Mouse (Mus musculus): ENCODE results near the gene Psma3. TPM values are rescaled to one million over a fixed set of nuclear protein-coding genes. Genes with fewer than 3 reads are reported as not detected.
A peak's percentile ranks its signal among the peaks of the same experiment; 100 is the strongest.

Gene Psma3
- polyA plus RNA-seq, 1 experiment from 2014 or later, result 646 TPM

DNA sequence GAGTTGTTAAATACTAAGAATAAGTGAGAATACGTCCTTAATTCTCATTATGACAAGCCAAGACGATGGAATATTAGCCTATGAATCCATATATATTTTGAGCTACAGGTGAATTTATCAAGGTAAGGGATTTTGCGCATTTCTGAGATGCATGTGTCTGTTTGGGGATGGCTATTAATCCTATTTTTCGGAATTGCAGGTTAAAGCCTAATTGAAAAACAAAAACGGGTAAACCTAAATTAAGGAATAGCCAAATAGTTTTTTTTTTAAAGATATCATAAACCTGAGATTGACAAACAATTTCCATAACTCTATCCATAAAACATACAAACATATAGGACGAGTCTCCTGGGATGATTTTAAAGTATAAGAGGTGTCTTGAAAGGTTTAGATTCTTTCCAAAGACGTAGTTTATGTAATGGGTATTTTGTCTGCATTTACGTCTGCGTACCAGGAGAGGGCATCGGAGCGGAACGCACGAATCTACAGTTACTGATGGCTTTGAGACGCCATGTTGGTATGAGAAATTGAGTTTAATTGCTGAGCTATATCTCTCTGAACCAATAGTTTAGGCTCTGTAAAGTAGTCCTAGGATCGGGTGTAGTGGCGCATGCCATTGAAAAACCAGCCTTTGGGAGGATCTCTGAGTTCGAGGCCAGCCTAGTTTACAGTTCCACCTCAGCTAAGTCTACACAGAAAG, 4.8 kb upstream of the Psma3 start:
- Histone ChIP-seq H3K4me1 (peaks cover 6% of the 10 kb centered on the region; the same call in 1 of the 2 replicates), H3K36me3 (ENCODE audit: poor library complexity, severe bottlenecking) (no peaks in the 10 kb centered on the region; the same call in 1 of the 2 replicates), H3K9ac (no peak overlapping the region), H3K9me3 (replicated peaks) (no peaks in the 10 kb centered on the region), H3K4me2 (peak overlapping the region; percentile 49), H3K27ac (no peak overlapping the region), H3K4me3 (peak overlapping the region; percentile 37), H3K27me3 (no peaks in the 10 kb centered on the region)
- ATAC-seq, result 0 out of 2 replicates have a peak, but pooled peaks have one; percentile 11
- 4% methylated on average over 17 of the region's 17 CpGs for WGBS

DNA sequence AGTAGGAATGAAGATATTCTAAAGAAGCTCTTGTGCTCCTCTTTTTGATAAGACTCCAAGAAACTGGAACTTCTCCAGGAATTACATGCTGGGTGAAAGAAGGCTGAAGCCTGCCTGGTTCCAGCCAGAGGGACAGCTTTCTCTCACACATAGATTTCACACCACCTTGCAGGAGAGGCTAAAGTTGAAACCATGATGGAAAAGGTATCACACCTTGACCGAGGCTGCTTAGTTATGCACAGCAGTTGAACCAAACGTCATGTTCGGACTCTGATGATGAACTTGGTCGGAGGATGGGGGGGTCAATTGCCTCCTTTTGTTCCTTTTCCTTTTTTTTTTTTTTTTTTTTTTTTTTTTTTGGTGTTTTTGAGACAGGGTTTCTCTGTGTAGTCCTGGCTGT, 590 bp upstream of the Psma3 start:
- no peak overlapping the region for H3K9ac ChIP-seq
- WGBS, result 95% methylated on average over 4 of the region's 4 CpGs
- no peaks in the 10 kb centered on the region for H3K27me3 ChIP-seq
- no peak for ATAC-seq
- H3K36me3 ChIP-seq (ENCODE audit: poor library complexity, severe bottlenecking), result peaks cover 8% of the 10 kb centered on the region
- no peak overlapping the region for H3K4me3 ChIP-seq
- H3K27ac ChIP-seq, result no peak overlapping the region
- H3K4me2 ChIP-seq, result peak overlapping the region; percentile 49
- H3K4me1 ChIP-seq, result peaks cover 14% of the 10 kb centered on the region
- no peaks in the 10 kb centered on the region for H3K9me3 ChIP-seq (replicated peaks)

DNA sequence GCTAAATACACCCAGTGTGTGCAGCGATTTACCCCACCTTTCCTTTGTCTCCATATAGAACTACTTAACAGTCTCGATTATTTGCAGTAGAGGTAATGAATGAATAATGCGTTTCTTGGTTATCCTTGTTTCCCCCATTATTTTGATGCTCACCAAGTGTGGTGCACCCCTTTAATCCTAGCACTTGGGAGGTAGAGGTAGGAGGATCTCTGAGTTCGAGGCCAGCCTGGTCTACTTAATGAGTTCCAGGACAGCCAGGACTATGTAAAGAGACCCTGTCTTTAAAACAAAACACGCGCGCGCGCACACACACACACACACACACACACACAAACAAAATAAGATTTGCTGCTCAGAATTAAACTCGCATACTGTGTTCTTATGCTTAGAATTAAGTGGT, 985 bp downstream of the Psma3 start:
- peak overlapping the region; percentile 98 for H3K9ac ChIP-seq
- peaks cover 14% of the 10 kb centered on the region for H3K4me1 ChIP-seq
- H3K4me3 ChIP-seq, result peak overlapping the region; percentile 99
- H3K9me3 ChIP-seq (replicated peaks), result no peaks in the 10 kb centered on the region
- peaks cover 21% of the 10 kb centered on the region for H3K36me3 ChIP-seq (ENCODE audit: poor library complexity, severe bottlenecking)
- WGBS, result 24% methylated on average over 10 of the region's 10 CpGs
- ATAC-seq, result no peak
- peak overlapping the region; percentile 96 for H3K27ac ChIP-seq
- peak overlapping the region; percentile 81 for H3K4me2 ChIP-seq
- H3K27me3 ChIP-seq, result no peaks in the 10 kb centered on the region

DNA sequence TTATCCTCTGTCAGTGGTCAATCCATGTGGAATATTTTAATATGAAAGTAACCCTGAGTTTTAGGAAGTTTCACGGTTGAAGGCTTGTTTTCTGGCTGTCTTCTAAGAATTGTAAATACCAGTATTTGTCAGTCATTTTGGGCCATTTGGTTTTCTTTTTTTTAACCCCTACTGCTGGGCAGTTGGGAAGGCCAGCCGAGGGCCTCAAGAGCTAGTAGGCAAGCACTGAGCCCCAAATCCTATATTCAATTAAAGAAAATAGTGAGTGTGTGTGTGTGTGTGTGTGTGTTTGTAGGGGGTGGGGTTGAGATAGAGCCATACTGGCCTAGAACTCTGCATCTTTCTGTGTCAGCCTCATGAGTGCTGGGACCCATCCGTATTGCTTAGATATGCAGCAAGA, 1.5 kb downstream of the Psma3 start:
- Histone ChIP-seq H3K27ac (no peak overlapping the region), H3K4me2 (peak overlapping the region; percentile 81), H3K9ac (peak overlapping the region; percentile 98; the same call in 1 of the 2 replicates), H3K4me3 (peak overlapping the region; percentile 99), H3K36me3 (ENCODE audit: poor library complexity, severe bottlenecking) (peaks cover 25% of the 10 kb centered on the region), H3K9me3 (replicated peaks) (no peaks in the 10 kb centered on the region), H3K4me1 (peaks cover 14% of the 10 kb centered on the region), H3K27me3 (no peaks in the 10 kb centered on the region)
- 76% methylated on average over 3 of the region's 3 CpGs for WGBS
- no peak for ATAC-seq

DNA sequence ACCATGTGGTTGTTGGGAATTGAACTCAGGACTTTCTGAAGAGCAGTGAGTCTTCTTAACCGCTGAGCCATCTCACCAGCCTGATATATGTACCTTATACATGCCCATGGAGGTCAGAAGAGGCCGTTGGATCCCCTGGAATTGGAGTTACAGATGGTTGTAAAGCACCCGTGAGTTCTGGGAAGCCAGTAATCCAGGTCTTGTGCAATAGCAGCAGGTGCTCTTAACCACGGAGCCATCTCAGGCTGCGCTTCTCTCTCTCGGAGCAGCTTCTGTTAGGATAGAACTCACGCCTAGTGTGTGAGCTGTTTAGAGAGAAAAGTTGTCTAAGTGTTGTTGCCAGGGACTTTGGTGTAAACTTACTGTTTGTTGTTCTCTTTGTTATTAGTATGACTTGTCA, 3.9 kb downstream of the Psma3 start:
- Histone ChIP-seq H3K27me3 (no peaks in the 10 kb centered on the region), H3K4me2 (no peak overlapping the region), H3K9me3 (replicated peaks) (no peaks in the 10 kb centered on the region), H3K36me3 (ENCODE audit: poor library complexity, severe bottlenecking) (peaks cover 38% of the 10 kb centered on the region), H3K4me1 (peaks cover 14% of the 10 kb centered on the region), H3K4me3 (no peak overlapping the region), H3K27ac (no peak overlapping the region), H3K9ac (no peak overlapping the region)
- no peak for ATAC-seq
- WGBS, result 95% methylated on average over 7 of the region's 7 CpGs

DNA sequence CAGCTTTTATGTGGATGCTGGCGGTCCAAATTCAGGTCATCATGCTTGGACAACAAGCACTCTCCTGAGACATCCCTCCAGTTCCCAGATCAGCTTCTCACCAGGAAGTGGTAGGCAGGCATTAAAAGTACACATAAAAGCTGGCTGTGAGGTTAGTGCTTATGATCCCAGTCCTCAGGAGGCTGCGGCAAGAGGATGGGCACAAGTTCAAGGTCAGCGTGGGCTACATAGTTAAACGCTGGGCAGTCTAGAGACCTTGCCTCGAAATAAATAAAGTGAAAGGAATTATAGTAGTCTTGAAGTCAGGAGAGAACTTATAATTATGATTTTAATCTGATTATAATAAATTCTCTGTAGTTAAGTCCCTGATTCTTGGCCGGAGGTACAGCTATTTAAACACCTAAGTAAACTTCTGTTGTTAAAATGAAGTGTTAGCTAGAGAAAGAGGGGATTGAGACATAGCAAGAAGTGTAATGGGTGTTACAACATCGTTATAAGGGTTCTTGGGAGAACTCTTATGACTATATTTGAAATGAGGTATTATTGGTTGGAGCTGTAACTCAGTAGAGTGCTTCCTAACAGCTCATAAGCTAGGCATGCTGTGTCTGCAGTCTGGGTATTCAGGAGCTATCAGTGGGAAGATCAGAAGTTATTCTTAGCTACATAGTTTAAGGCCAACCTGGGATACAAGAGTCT, 10.6 kb downstream of the Psma3 start:
- H3K9me3 ChIP-seq (replicated peaks), result no peaks in the 10 kb centered on the region
- no peak overlapping the region for H3K4me3 ChIP-seq
- no peak overlapping the region for H3K9ac ChIP-seq
- peaks cover 81% of the 10 kb centered on the region for H3K36me3 ChIP-seq (ENCODE audit: poor library complexity, severe bottlenecking)
- no peaks in the 10 kb centered on the region for H3K4me1 ChIP-seq
- ATAC-seq, result no peak
- H3K27ac ChIP-seq, result no peak overlapping the region
- H3K27me3 ChIP-seq, result no peaks in the 10 kb centered on the region
- 97% methylated on average over 7 of the region's 7 CpGs for WGBS
- H3K4me2 ChIP-seq, result no peak overlapping the region

DNA sequence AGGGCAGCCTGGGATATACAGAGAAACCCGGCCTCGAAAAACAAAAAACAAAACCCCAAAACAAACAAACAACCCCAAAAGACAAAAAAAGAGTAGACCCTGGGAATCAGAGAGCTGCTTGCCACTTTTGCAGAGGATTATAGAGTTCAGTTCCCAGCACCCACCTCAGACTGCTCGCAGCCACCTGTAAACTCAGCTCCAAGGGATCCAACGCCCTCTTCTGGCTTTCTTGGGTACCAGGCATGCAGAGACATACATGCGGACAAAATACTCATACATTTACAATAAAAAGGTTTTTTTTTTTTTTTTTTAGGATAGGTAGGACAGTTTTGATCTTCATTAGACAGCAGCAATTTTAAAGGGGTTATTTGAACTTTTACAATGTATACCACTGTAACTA, 22.8 kb downstream of the Psma3 start:
- Histone ChIP-seq H3K36me3 (ENCODE audit: poor library complexity, severe bottlenecking) (peaks cover 61% of the 10 kb centered on the region), H3K27me3 (no peaks in the 10 kb centered on the region), H3K27ac (no peak overlapping the region), H3K4me3 (no peak overlapping the region), H3K9me3 (replicated peaks) (no peaks in the 10 kb centered on the region), H3K4me2 (no peak overlapping the region), H3K4me1 (peaks cover 9% of the 10 kb centered on the region; the same call in 1 of the 2 replicates), H3K9ac (no peak overlapping the region)
- 87% methylated on average over 5 of the region's 5 CpGs for whole genome bisulfite sequencing
- no peak for ATAC-seq

DNA sequence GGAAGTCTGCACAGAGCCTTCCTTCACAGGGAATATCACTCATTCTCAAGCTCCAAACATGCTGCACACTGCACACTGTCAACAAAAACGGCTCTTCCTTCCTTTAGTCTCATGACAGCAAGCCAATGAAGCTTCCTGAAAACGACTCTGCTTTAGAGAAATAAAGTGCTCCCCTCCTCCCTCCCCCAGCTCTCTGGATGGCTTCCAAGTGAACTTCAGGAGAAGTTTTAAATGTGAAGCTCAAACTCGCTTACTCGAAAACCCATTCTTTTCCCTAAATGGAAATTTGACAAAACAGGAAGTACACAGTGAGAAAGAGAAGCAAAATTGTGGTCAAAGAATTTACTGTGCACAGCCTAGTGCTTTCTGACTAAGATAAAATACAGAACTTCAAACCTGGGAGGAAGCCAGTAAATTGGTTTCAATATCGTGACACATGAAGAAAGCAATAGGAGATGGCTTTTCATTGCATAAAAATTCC, 25.0 kb downstream of the Psma3 start:
- H3K27me3 ChIP-seq, result no peaks in the 10 kb centered on the region
- peaks cover 58% of the 10 kb centered on the region for H3K36me3 ChIP-seq (ENCODE audit: poor library complexity, severe bottlenecking)
- no peak overlapping the region for H3K4me2 ChIP-seq
- H3K9me3 ChIP-seq (replicated peaks), result no peaks in the 10 kb centered on the region
- no peak overlapping the region for H3K9ac ChIP-seq
- peaks cover 9% of the 10 kb centered on the region; the same call in 1 of the 2 replicates for H3K4me1 ChIP-seq
- WGBS, result 52% methylated on average over 5 of the region's 5 CpGs
- no peak for ATAC-seq
- no peak overlapping the region for H3K27ac ChIP-seq
- no peak overlapping the region for H3K4me3 ChIP-seq

DNA sequence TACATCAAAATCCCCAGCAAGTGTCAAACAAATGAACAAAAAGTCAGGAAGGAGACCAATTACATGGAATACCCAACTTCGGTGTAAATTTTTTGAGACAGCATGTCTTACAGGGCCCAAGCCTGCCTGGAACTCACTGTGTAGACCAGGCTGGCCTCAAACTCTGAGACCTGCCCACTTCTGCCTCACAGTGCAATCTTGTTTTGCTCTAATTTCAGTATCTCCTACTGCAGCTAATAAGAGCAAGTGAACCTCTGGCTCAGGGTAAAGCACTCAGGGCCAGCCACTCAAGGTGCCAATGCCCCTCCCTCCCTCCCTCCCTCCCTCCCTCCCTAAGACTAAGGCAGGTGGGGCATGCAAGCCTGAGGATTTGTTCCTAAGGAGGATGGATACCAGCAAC, 25.9 kb downstream of the Psma3 start:
- WGBS, result 93% methylated on average over 1 of the region's 1 CpGs
- Histone ChIP-seq H3K4me1 (peaks cover 9% of the 10 kb centered on the region; the same call in 1 of the 2 replicates), H3K9ac (no peak overlapping the region), H3K27ac (no peak overlapping the region), H3K9me3 (replicated peaks) (no peaks in the 10 kb centered on the region), H3K4me2 (no peak overlapping the region), H3K36me3 (ENCODE audit: poor library complexity, severe bottlenecking) (peaks cover 60% of the 10 kb centered on the region), H3K27me3 (no peaks in the 10 kb centered on the region), H3K4me3 (no peak overlapping the region)
- no peak for ATAC-seq

DNA sequence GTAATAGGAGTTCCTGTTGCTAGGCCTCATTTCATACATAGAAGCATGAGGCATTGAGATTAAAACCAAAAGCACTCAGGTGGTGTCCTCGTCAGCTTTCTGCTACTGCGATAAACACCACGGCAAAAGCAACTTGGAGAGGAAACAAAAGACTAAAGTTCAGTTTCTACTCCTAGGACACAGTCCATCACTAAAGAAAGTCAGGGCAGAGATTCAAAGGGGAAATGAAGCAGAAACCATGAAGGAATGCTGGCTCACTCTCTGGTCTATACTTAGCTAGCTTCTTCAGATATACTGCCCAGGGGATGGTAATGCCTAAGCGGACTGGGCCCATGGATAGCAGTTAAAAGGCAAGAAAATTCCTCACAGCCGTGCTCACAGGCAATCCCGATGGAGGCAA, 27.0 kb downstream of the Psma3 start:
- peaks cover 60% of the 10 kb centered on the region for H3K36me3 ChIP-seq (ENCODE audit: poor library complexity, severe bottlenecking)
- no peaks in the 10 kb centered on the region for H3K27me3 ChIP-seq
- ATAC-seq, result no peak
- no peaks in the 10 kb centered on the region for H3K9me3 ChIP-seq (replicated peaks)
- no peak overlapping the region for H3K9ac ChIP-seq
- WGBS, result 88% methylated on average over 6 of the region's 6 CpGs
- no peak overlapping the region for H3K4me3 ChIP-seq
- peaks cover 9% of the 10 kb centered on the region; the same call in 1 of the 2 replicates for H3K4me1 ChIP-seq
- no peak overlapping the region for H3K27ac ChIP-seq
- H3K4me2 ChIP-seq, result no peak overlapping the region

DNA sequence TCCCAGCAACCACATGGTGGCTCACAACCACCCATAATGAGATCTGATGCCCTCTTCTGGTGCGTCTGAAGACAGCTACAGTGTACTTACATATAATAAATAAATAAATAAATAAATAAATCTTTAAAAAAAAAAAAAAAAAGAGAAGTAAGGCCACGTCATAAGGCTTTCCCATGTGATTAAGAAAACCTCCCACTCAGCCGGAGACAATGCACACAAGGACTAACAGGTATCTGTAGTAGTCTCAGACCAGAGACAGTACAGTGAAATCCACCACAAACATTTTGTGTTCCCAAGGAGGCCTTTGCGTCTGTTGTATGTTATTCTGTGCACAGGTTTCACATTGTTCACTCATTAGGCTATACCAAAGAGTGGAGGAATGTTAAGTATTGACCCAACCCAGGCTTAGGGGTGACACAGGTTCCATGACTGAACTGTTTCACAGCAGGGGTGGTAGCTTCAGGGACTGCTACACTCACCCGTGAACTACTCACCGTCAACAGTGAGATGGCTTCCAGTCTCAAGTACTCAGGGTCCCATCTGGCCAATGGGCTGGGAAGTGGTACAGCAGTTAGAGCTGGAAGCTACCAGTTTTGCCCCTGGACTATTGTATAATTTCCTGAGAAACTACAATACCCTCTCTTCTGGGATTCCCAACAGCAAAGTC, 29.5 kb downstream of the Psma3 start:
- H3K9me3 ChIP-seq (replicated peaks), result no peaks in the 10 kb centered on the region
- H3K27me3 ChIP-seq, result no peaks in the 10 kb centered on the region
- no peak for ATAC-seq
- no peak overlapping the region for H3K9ac ChIP-seq
- H3K4me3 ChIP-seq, result no peak overlapping the region
- H3K27ac ChIP-seq, result no peak overlapping the region
- H3K36me3 ChIP-seq (ENCODE audit: poor library complexity, severe bottlenecking), result peaks cover 67% of the 10 kb centered on the region
- H3K4me1 ChIP-seq, result peaks cover 7% of the 10 kb centered on the region; the same call in 1 of the 2 replicates
- WGBS, result 84% methylated on average over 5 of the region's 6 CpGs
- H3K4me2 ChIP-seq, result no peak overlapping the region

DNA sequence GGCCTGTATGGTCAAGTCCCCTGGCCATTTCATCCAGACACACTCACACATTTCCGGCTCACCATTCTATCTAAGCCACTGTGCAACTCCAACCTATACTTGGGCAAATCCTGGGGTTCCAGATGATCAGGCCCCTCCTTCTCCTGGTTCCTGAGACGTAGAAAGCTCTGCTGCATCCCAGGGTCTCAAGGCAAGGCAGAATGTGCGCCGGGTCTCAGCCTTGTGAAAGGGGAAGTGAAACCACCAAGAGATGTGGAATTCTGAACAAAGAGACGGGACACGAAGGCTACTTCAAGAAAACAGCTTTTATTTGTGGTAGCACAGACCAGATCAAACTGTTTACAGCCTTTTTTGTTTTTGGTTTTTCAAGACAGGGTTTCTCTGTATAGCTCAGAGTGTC, 31.7 kb downstream of the Psma3 start:
- Histone ChIP-seq H3K4me1 (no peaks in the 10 kb centered on the region), H3K4me3 (no peak overlapping the region), H3K27ac (no peak overlapping the region), H3K4me2 (no peak overlapping the region), H3K9me3 (replicated peaks) (no peaks in the 10 kb centered on the region), H3K9ac (no peak overlapping the region), H3K27me3 (no peaks in the 10 kb centered on the region), H3K36me3 (ENCODE audit: poor library complexity, severe bottlenecking) (peaks cover 73% of the 10 kb centered on the region)
- 96% methylated on average over 6 of the region's 6 CpGs for WGBS
- no peak for ATAC-seq

All from forebrain, embryonic 13.5 days (tissue).